Mouse (Mus musculus) forebrain, embryonic 13.5 days (tissue): Measurements from ENCODE around the gene Wdr44. TPM values are rescaled to one million over a fixed set of nuclear protein-coding genes. Genes with fewer than 3 reads are reported as not detected.
"Not testable (repeated sequence)": the region's sequence is repeated elsewhere in the genome, so short reads cannot be mapped to it uniquely, and the experiment has no call there.

ENCODE experiments used
- ATAC-seq: fragments of 200-750 bp; cut with Nextera tagmentation; 2 replicates; pipeline ENCODE4 v1.8.0; 2017
- H3K27ac ChIP-seq: fragments of 300-500 bp; sonication (generic); 2 replicates; pipeline ENCODE4 v1.5.1; 2015; ENCODE audit warnings: inconsistent platforms, mild to moderate bottlenecking, moderate library complexity
- H3K27me3 ChIP-seq: fragments of 300-500 bp; sonication (generic); 2 replicates; pipeline ENCODE4 v1.6.1; 2015; ENCODE audit warnings: mild to moderate bottlenecking, inconsistent platforms
- H3K36me3 ChIP-seq: fragments of 300-500 bp; sonication (generic); 2 replicates; pipeline ENCODE4 v1.6.1; 2015; ENCODE audit warnings: mild to moderate bottlenecking, inconsistent platforms; ENCODE audit not compliant: poor library complexity, severe bottlenecking
- H3K4me1 ChIP-seq: fragments of 300-500 bp; sonication (generic); 2 replicates; pipeline ENCODE4 v1.6.1; 2015; ENCODE audit warnings: inconsistent platforms
- H3K4me2 ChIP-seq: fragments of 300-500 bp; sonication (generic); 2 replicates; pipeline ENCODE4 v1.6.1; 2015; ENCODE audit warnings: inconsistent platforms, mild to moderate bottlenecking, moderate library complexity
- H3K4me3 ChIP-seq: fragments of 300-500 bp; sonication (generic); 2 replicates; pipeline ENCODE4 v1.5.1; 2015; ENCODE audit warnings: mild to moderate bottlenecking, inconsistent platforms
- H3K9ac ChIP-seq: fragments of 300-500 bp; sonication (generic); 2 replicates; pipeline ENCODE4 v1.6.1; 2015; ENCODE audit warnings: mild to moderate bottlenecking, inconsistent platforms
- H3K9me3 ChIP-seq: fragments of 300-500 bp; sonication (generic); replicated peaks from 2 replicates; pipeline ENCODE4 v1.6.1; 2016; ENCODE audit warnings: inconsistent platforms
- WGBS: fragments of 180-500 bp; shearing (Covaris S2); methylation state at CpG from one replicate; pipeline ENCODE4 v1.1.7; 2015; 5-methylcytosine and 5-hydroxymethylcytosine counted together
- polyA plus RNA-seq: library from polyadenylated mRNA; unstranded; fragments of >200 nt; fragmentation: Nextera tagmentation; extraction: Ambion mirVana; gene quantifications from 2 replicates; pipeline ENCODE4 v1.2.1, GENCODE M21; 2015

Wdr44 gene
- polyA plus RNA-seq, 1 experiment from 2014 or later, result 14.2 TPM

DNA sequence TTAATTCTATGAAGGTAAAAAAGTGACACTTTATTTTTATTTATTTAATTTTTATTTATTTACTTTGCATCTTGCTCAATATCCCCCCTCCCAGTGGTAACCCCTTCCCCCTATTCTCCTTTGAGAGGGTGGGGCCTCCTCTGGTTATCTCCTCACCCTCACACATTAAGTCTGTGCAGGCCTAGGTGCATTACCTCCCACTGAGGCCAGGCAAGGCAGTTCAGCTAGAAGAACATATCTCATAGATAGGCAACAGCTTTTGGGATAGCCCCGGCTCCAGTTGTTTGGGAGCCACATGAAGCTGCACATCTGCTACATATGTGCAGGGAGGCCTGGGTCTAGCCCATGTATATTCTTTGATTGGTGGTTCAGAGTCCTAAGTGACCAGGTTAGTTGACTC lies 6.2 kb downstream of the Wdr44 start:
- no peak overlapping the region for H3K4me2 ChIP-seq
- H3K27ac ChIP-seq, result no peak overlapping the region
- no peak for ATAC-seq
- no peaks in the 10 kb centered on the region for H3K36me3 ChIP-seq
- 92% methylated on average over 1 of the region's 1 CpGs for WGBS
- no peak overlapping the region for H3K4me3 ChIP-seq
- no peaks in the 10 kb centered on the region for H3K4me1 ChIP-seq
- no peaks in the 10 kb centered on the region for H3K27me3 ChIP-seq
- no peak overlapping the region for H3K9ac ChIP-seq
- no peaks in the 10 kb centered on the region for H3K9me3 ChIP-seq

DNA sequence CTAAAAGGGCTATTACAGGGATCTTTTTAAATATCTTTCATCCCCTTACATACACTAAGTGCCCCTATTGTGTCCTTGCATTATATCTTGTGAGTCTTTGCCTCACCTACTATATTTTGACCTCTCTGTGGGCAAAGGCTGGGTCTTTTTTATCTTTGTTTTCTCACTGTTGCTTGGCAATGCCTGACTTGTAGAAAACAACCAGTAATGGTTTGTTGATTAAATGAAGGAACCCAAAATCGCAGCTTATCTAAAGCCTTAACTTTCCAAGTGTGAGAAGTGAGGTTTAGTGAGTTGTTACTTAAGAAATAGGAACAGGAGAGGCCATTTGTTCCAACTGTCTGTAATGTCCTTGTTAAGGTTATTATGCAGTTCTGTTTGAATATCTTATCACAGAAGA lies 24.4 kb downstream of the Wdr44 start:
- H3K4me1 ChIP-seq, result no peaks in the 10 kb centered on the region
- H3K4me3 ChIP-seq, result no peak overlapping the region
- no peak for ATAC-seq
- no peak overlapping the region for H3K9ac ChIP-seq
- H3K27ac ChIP-seq, result no peak overlapping the region
- H3K27me3 ChIP-seq, result no peaks in the 10 kb centered on the region
- H3K36me3 ChIP-seq, result no peaks in the 10 kb centered on the region
- H3K9me3 ChIP-seq, result no peaks in the 10 kb centered on the region
- H3K4me2 ChIP-seq, result no peak overlapping the region
- 78% methylated on average over 1 of the region's 1 CpGs for WGBS

- no peak overlapping the region for H3K4me2 ChIP-seq
- no peaks in the 10 kb centered on the region for H3K4me1 ChIP-seq
- no peaks in the 10 kb centered on the region for H3K36me3 ChIP-seq
- 74% methylated on average over 1 of the region's 1 CpGs for WGBS
- H3K9ac ChIP-seq, result no peak overlapping the region
- no peaks in the 10 kb centered on the region for H3K27me3 ChIP-seq
- no peak overlapping the region for H3K4me3 ChIP-seq
- no peak for ATAC-seq
- H3K27ac ChIP-seq, result no peak overlapping the region
- no peaks in the 10 kb centered on the region for H3K9me3 ChIP-seq
Measured at GRCm38 (mm10) chrX:23727463-23727862, 34.6 kb downstream of the Wdr44 start.

- H3K9ac ChIP-seq, result no peak overlapping the region
- no peak for ATAC-seq
- no peak overlapping the region for H3K27ac ChIP-seq
- no peaks in the 10 kb centered on the region for H3K27me3 ChIP-seq
- H3K4me1 ChIP-seq, result no peaks in the 10 kb centered on the region
- WGBS, result 64% methylated on average over 1 of the region's 1 CpGs
- H3K4me2 ChIP-seq, result no peak overlapping the region
- no peaks in the 10 kb centered on the region for H3K9me3 ChIP-seq
- no peak overlapping the region for H3K4me3 ChIP-seq
- no peaks in the 10 kb centered on the region for H3K36me3 ChIP-seq
Measured at GRCm38 (mm10) chrX:23754671-23755070, 61.8 kb downstream of the Wdr44 start.

- H3K4me2 ChIP-seq, result no peak overlapping the region
- H3K4me3 ChIP-seq, result no peak overlapping the region
- no peaks in the 10 kb centered on the region for H3K9me3 ChIP-seq
- H3K4me1 ChIP-seq, result no peaks in the 10 kb centered on the region
- H3K36me3 ChIP-seq, result peaks cover 4% of the 10 kb centered on the region; the same call in 1 of the 2 replicates
- H3K9ac ChIP-seq, result no peak overlapping the region
- no peak for ATAC-seq
- H3K27ac ChIP-seq, result no peak overlapping the region
- 83% methylated on average over 1 of the region's 1 CpGs for WGBS
- H3K27me3 ChIP-seq, result no peaks in the 10 kb centered on the region
Measured at GRCm38 (mm10) chrX:23767849-23768248, 75.0 kb downstream of the Wdr44 start.

DNA sequence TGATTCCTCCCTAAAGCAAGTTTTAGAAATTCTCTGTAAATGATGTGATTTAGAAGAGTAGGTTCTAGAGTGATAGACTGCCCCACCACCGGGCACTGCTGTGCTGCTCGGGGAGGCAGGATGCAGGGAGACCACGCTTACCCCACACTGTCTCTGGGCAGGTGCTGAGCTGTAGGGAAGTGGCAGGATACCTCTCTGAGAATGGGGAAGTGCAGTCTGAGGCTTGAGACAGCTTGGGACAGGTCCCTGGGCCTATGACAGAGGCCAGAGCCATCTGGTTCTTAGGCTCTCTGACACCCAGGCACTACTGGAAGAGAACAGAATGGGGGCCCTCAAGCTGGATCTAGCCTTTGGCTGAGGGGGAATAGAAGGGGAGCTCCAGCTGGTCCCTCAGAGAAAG lies 114.3 kb downstream of the Wdr44 start:
- whole genome bisulfite sequencing, result 83% methylated on average over 3 of the region's 3 CpGs
- H3K27ac ChIP-seq, result no peak overlapping the region
- no peaks in the 10 kb centered on the region for H3K9me3 ChIP-seq
- no peaks in the 10 kb centered on the region for H3K27me3 ChIP-seq
- no peaks in the 10 kb centered on the region for H3K4me1 ChIP-seq
- H3K9ac ChIP-seq, result no peak overlapping the region
- ATAC-seq, result no peak
- H3K36me3 ChIP-seq, result no peaks in the 10 kb centered on the region
- H3K4me2 ChIP-seq, result no peak overlapping the region
- no peak overlapping the region for H3K4me3 ChIP-seq

- Histone ChIP-seq H3K4me1 (no peaks in the 10 kb centered on the region), H3K4me2 (no peak overlapping the region), H3K27ac (no peak overlapping the region), H3K27me3 (no peaks in the 10 kb centered on the region), H3K9me3 (no peaks in the 10 kb centered on the region), H3K36me3 (no peaks in the 10 kb centered on the region), H3K4me3 (no peak overlapping the region), H3K9ac (no peak overlapping the region)
- ATAC-seq, result no peak
- 91% methylated on average over 2 of the region's 2 CpGs for WGBS
Measured at GRCm38 (mm10) chrX:23810365-23810764, 117.5 kb downstream of the Wdr44 start.

GRCm38 (mm10) chrX:23813287-23813686 lies 120.4 kb downstream of the Wdr44 start:
- not testable (repeated sequence) for H3K9ac ChIP-seq, H3K27ac ChIP-seq, H3K4me2 ChIP-seq, H3K4me3 ChIP-seq, H3K27me3 ChIP-seq, ATAC-seq, H3K9me3 ChIP-seq, H3K36me3 ChIP-seq, H3K4me1 ChIP-seq
- 74% methylated on average over 1 of the region's 1 CpGs for WGBS

DNA sequence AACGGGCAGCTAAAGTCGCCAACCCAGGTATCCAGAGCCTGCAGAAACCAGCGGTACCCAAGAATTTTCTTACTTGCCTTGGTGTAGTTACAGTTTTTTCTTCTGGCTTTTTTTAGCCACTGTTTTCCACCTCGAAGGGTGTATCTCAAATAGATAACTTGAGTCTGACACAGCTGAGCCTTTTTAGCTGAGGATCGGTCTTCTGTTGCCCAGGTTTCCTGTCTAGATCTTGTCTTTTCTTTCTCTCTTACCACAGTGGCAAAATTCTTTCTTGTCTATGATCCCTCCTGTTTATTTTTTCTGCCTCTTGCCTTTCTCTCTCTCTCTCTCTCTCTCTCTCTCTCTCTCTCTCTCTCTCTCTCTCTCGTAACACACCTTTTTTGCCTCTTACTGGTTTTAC lies 130.0 kb downstream of the Wdr44 start:
- ATAC-seq, H3K4me3 ChIP-seq, H3K27me3 ChIP-seq, H3K27ac ChIP-seq, H3K4me2 ChIP-seq, H3K9me3 ChIP-seq, H3K9ac ChIP-seq, H3K36me3 ChIP-seq, H3K4me1 ChIP-seq: not testable (repeated sequence)
- 91% methylated on average over 6 of the region's 6 CpGs for WGBS

- WGBS, result 68% methylated on average over 18 of the region's 19 CpGs
- no peak for ATAC-seq
- Histone ChIP-seq H3K36me3 (no peaks in the 10 kb centered on the region), H3K4me2 (no peak overlapping the region), H3K9ac (no peak overlapping the region), H3K27me3 (no peaks in the 10 kb centered on the region), H3K4me3 (no peak overlapping the region), H3K4me1 (no peaks in the 10 kb centered on the region), H3K27ac (no peak overlapping the region), H3K9me3 (no peaks in the 10 kb centered on the region)
Measured at GRCm38 (mm10) chrX:23823398-23824023, 130.7 kb downstream of the Wdr44 start.

DNA sequence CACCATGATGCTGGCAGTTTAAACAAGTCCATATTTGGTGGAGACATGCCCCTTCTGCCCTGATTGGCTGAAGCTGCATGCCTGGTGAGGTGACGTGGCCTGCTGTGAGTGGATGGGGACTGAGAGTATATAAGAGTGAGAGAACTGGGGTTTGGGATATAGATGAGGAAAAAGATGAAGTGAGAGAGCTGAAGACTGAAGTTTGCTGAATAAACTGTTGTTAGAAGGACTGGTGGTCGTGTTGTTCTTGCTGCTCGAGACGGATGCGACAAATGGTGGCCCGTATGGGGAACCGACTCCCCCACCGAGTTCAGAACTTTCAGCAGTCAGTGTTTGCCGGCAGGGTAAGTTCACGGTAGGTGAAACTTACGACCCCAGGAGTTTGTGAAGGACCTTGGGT lies 140.9 kb downstream of the Wdr44 start:
- not testable (repeated sequence) for H3K36me3 ChIP-seq, ATAC-seq, H3K4me3 ChIP-seq, H3K4me2 ChIP-seq, H3K27me3 ChIP-seq, H3K9me3 ChIP-seq, H3K9ac ChIP-seq, H3K27ac ChIP-seq, H3K4me1 ChIP-seq
- 91% methylated on average over 11 of the region's 11 CpGs for WGBS

DNA sequence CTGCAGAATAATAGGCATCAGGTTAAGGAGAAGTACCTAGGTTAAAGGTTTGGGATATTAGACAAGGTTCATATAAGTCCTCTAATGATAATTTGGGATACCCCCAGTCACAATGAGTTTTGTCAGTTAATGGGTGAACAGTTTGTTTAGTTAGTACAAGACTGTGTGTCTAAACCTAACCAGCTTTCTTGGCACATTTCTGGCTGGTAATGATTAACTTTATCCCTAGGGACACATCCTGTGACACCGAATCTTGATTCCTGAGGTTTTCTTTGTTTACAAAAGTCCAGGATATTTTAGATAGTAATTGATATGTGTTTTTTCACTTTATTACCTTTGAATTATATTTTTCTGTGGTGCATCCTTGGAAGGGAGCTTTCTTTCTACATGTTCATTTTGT lies 148.1 kb downstream of the Wdr44 start:
- H3K9ac ChIP-seq, result no peak overlapping the region
- no peak for ATAC-seq
- H3K4me1 ChIP-seq, result no peaks in the 10 kb centered on the region
- H3K9me3 ChIP-seq, result no peaks in the 10 kb centered on the region
- H3K27ac ChIP-seq, result no peak overlapping the region
- H3K4me3 ChIP-seq, result no peak overlapping the region
- H3K36me3 ChIP-seq, result no peaks in the 10 kb centered on the region
- no peak overlapping the region for H3K4me2 ChIP-seq
- H3K27me3 ChIP-seq, result no peaks in the 10 kb centered on the region
- 91% methylated on average over 1 of the region's 1 CpGs for WGBS
